8 mouse cellular contexts compared by ENCODE assay signal in the genomic region with DNA sequence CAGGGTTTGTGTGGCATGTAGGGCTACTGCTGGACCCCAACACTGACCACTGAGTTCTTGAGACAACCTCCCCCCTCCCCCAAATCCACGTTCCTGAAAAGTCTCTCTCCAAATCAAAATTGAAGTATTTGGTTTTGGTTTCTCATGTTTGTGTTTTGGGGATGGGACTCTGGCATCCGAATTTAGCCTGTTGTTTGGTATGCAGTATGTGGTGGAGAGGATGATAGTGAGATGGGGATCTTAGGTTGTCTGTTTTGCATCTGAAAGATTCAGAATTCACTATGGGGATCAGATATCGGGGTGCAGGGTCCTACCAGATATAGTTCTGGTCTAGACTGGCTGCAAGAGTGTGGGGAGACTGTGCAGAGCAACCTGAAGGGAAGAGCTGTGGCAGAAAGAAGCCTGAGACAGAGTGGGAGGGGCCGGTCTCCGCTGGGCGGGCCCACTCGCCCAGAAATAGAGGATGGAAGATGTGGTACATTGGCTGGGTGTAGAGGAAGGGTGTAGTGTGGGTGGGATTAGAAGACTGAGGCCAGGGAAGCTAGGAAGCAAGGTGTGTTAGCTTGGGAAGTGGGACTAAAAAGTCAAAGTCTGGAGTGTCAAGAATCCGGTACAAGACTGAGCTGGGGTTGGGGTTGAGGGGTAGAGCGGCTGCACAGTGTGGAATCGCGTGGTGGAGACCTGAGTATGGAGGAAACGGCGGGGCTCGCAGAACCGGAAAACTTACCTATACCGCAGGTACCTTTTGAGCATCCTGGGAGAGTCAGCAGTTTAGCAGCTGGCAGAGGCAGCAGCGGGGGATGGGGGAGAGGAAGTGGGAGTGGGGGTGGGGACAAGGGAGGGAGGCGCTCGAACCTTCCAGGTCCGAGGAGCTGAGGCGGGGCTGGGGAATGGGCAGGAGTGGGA. TPM values are rescaled to one million over a fixed set of nuclear protein-coding genes. Genes with fewer than 3 reads are reported as not detected.
DNase-seq lines count a peak whose midpoint lies in the region; ATAC-seq lines count a peak whose summit lies in the region.

Gene Zfp52, plus strand, starts transcription at position 444 of the 906 bp plus-strand sequence.

- peak within 1 kb of the TSS; percentile 67 for H3K9ac ChIP-seq in embryonic facial prominence, embryonic 14.5 days (ENCODE audit: low read depth, low read length)
- peak within 1 kb of the TSS; percentile 31 for H3K9ac ChIP-seq in limb, embryonic 15.5 days
- H3K9ac ChIP-seq in midbrain, embryonic 15.5 days: peak within 1 kb of the TSS; percentile 44

- ATAC-seq in embryonic facial prominence, embryonic 14.5 days (ENCODE audit: low read depth): peak; percentile 75
- peak; percentile 69 for ATAC-seq in limb, embryonic 15.5 days (ENCODE audit: insufficient number of reproducible peaks, low FRiP score, low TSS enrichment, low read depth)
- ATAC-seq in midbrain, embryonic 15.5 days (replicated peaks): peak; percentile 38

- H3K4me1 ChIP-seq in embryonic facial prominence, embryonic 14.5 days (ENCODE audit: control insufficient read depth, insufficient read depth, low read length): peaks cover 7% of the 10 kb centered on the region
- peaks cover 16% of the 10 kb centered on the region for H3K4me1 ChIP-seq in heart, embryonic 10.5 days
- peaks cover 22% of the 10 kb centered on the region for H3K4me1 ChIP-seq in limb, embryonic 15.5 days
- H3K4me1 ChIP-seq in midbrain, embryonic 15.5 days: peaks cover 28% of the 10 kb centered on the region

- no peaks in the 10 kb centered on the region for H3K36me3 ChIP-seq in embryonic facial prominence, embryonic 14.5 days (ENCODE audit: control insufficient read depth, insufficient read depth, low read length)
- H3K36me3 ChIP-seq in heart, embryonic 10.5 days: no peaks in the 10 kb centered on the region
- no peaks in the 10 kb centered on the region for H3K36me3 ChIP-seq in limb, embryonic 15.5 days
- H3K36me3 ChIP-seq in midbrain, embryonic 15.5 days (replicated peaks): no peaks in the 10 kb centered on the region

- 4% methylated on average over 21 of the region's 21 CpGs for whole genome bisulfite sequencing in embryonic facial prominence, embryonic 14.5 days
- 3% methylated on average over 21 of the region's 21 CpGs for WGBS in heart, embryonic 10.5 days
- WGBS in limb, embryonic 15.5 days: 3% methylated on average over 21 of the region's 21 CpGs
- WGBS in midbrain, embryonic 15.5 days: 3% methylated on average over 21 of the region's 21 CpGs

- H3K9me3 ChIP-seq in embryonic facial prominence, embryonic 14.5 days (ENCODE audit: control insufficient read depth, low read length): no peaks in the 10 kb centered on the region
- H3K9me3 ChIP-seq in heart, embryonic 10.5 days: no peaks in the 10 kb centered on the region
- H3K9me3 ChIP-seq in limb, embryonic 15.5 days: no peaks in the 10 kb centered on the region
- H3K9me3 ChIP-seq in midbrain, embryonic 15.5 days: no peaks in the 10 kb centered on the region

- H3K27me3 ChIP-seq in embryonic facial prominence, embryonic 14.5 days (replicated peaks; ENCODE audit: control insufficient read depth, insufficient read depth, low read length): no peaks in the 10 kb centered on the region
- no peaks in the 10 kb centered on the region for H3K27me3 ChIP-seq in heart, embryonic 10.5 days (ENCODE audit: insufficient read depth, poor library complexity, severe bottlenecking)
- no peaks in the 10 kb centered on the region for H3K27me3 ChIP-seq in limb, embryonic 15.5 days
- no peaks in the 10 kb centered on the region for H3K27me3 ChIP-seq in midbrain, embryonic 15.5 days (replicated peaks)

- peak within 1 kb of the TSS; percentile 55 for H3K4me3 ChIP-seq in embryonic facial prominence, embryonic 14.5 days (ENCODE audit: low read depth, low read length)
- peak within 1 kb of the TSS; percentile 69 for H3K4me3 ChIP-seq in heart, embryonic 10.5 days
- peak within 1 kb of the TSS; percentile 59 for H3K4me3 ChIP-seq in limb, embryonic 15.5 days
- H3K4me3 ChIP-seq in midbrain, embryonic 15.5 days: peak within 1 kb of the TSS; percentile 44

- H3K4me2 ChIP-seq in embryonic facial prominence, embryonic 14.5 days (ENCODE audit: low read depth, low read length): peak within 1 kb of the TSS; percentile 79
- H3K4me2 ChIP-seq in limb, embryonic 15.5 days: peak within 1 kb of the TSS; percentile 77
- peak within 1 kb of the TSS; percentile 80 for H3K4me2 ChIP-seq in midbrain, embryonic 15.5 days

- peak within 1 kb of the TSS; percentile 62 for H3K27ac ChIP-seq in embryonic facial prominence, embryonic 14.5 days (replicated peaks; ENCODE audit: low read depth, low read length)
- peak within 1 kb of the TSS; percentile 75 for H3K27ac ChIP-seq in heart, embryonic 10.5 days
- H3K27ac ChIP-seq in limb, embryonic 15.5 days: peak within 1 kb of the TSS; percentile 75
- H3K27ac ChIP-seq in midbrain, embryonic 15.5 days: no peak within 1 kb of the TSS

- DNase-seq in CD4-positive, CD25-positive, alpha-beta regulatory T cell, adult 2 months (ENCODE audit: low read depth, low spot score): peak; percentile 82
- DNase-seq in adrenal gland, postnatal 36 days: peak; percentile 84 to 87
- peak; percentile 73 for DNase-seq in embryonic facial prominence, embryonic 14.5 days (ENCODE audit: low spot score)
- peak; percentile 87 for DNase-seq in heart, embryonic 10.5 days (ENCODE audit: low spot score)
- peak; percentile 73 for DNase-seq in kidney, adult 9 months
- DNase-seq in spleen, postnatal 36 days (ENCODE audit: low spot score in 2 of 2): peak; percentile 78 to 81

RNA-seq across cellular contexts. Expression of gene Zfp52, which starts in this region (rescaled TPM):
- total RNA-seq in adrenal gland, postnatal 36 days (2021): 10 to 100 TPM; 29.6 to 33.9 TPM
- polyA plus RNA-seq in embryonic facial prominence, embryonic 14.5 days (2014; fragmentation: Nextera tagmentation; extraction: Ambion mirVana): 3.1 and 4.0 TPM in 2 replicates
- polyA plus RNA-seq in heart, embryonic 10.5 days (2016; fragmentation: Nextera tagmentation; extraction: Ambion mirVana): 2.0 and 2.1 TPM in 2 replicates
- 5.4 and 5.5 TPM in 2 replicates for polyA plus RNA-seq in limb, embryonic 15.5 days (2015; fragmentation: Nextera tagmentation; extraction: Ambion mirVana)
- 1.8 TPM in 2 replicates for polyA plus RNA-seq in midbrain, embryonic 15.5 days (2015; fragmentation: Nextera tagmentation; extraction: Ambion mirVana)
